Mouse (Mus musculus) limb, embryonic 15.5 days (tissue): ENCODE data around the gene Cd300c. TPM values are rescaled to one million over a fixed set of nuclear protein-coding genes. Genes with fewer than 3 reads are reported as not detected.
"Not testable (repeated sequence)": the region's sequence is repeated elsewhere in the genome, so short reads cannot be mapped to it uniquely, and the experiment has no call there.

Source experiments
- ATAC-seq: fragments of 200-750 bp; cut with Nextera tagmentation; 2 replicates; pipeline ENCODE4 v1.8.0; 2017; ENCODE audit warnings: low read depth, moderate TSS enrichment; ENCODE audit not compliant: insufficient number of reproducible peaks, low FRiP score, low TSS enrichment
- H3K27ac ChIP-seq: fragments of 300-500 bp; sonication (generic); 2 replicates; pipeline ENCODE4 v1.5.1; 2015; ENCODE audit warnings: moderate library complexity, mild to moderate bottlenecking, inconsistent platforms
- H3K27me3 ChIP-seq: fragments of 300-500 bp; sonication (generic); 2 replicates; pipeline ENCODE4 v1.6.1; 2015; ENCODE audit warnings: inconsistent platforms
- H3K36me3 ChIP-seq: fragments of 300-500 bp; sonication (generic); 2 replicates; pipeline ENCODE4 v1.6.1; 2015; ENCODE audit warnings: inconsistent platforms
- H3K4me1 ChIP-seq: fragments of 300-500 bp; sonication (generic); 2 replicates; pipeline ENCODE4 v1.6.1; 2015; ENCODE audit warnings: inconsistent platforms
- H3K4me2 ChIP-seq: fragments of 300-500 bp; sonication (generic); 2 replicates; pipeline ENCODE4 v1.6.1; 2015; ENCODE audit warnings: mild to moderate bottlenecking, inconsistent platforms
- H3K4me3 ChIP-seq: fragments of 300-500 bp; sonication (generic); 2 replicates; pipeline ENCODE4 v1.5.1; 2015; ENCODE audit warnings: mild to moderate bottlenecking, inconsistent platforms
- H3K9ac ChIP-seq: fragments of 300-500 bp; sonication (generic); 2 replicates; pipeline ENCODE4 v1.6.1; 2015; ENCODE audit warnings: inconsistent platforms
- H3K9me3 ChIP-seq: fragments of 300-500 bp; sonication (generic); 2 replicates; pipeline ENCODE4 v1.6.1; 2016; ENCODE audit warnings: inconsistent platforms
- WGBS: fragments of 180-500 bp; shearing (Covaris S2); methylation state at CpG from one replicate; pipeline ENCODE4 v1.1.7; 2015; 5-methylcytosine and 5-hydroxymethylcytosine counted together
- polyA plus RNA-seq: library from polyadenylated mRNA; unstranded; fragments of >200 nt; fragmentation: Nextera tagmentation; extraction: Ambion mirVana; gene quantifications from 2 replicates; pipeline ENCODE4 v1.2.1, GENCODE M21; 2015

The Cd300c gene
- polyA plus RNA-seq, 1 experiment from 2014 or later = not detected

- 72% methylated on average over 2 of the region's 2 CpGs for WGBS
- Histone ChIP-seq H3K27me3 (no peaks in the 10 kb centered on the region), H3K4me2 (no peak overlapping the region), H3K9ac (no peak overlapping the region), H3K9me3 (no peaks in the 10 kb centered on the region), H3K36me3 (no peaks in the 10 kb centered on the region), H3K4me3 (no peak overlapping the region), H3K27ac (no peak overlapping the region), H3K4me1 (no peaks in the 10 kb centered on the region)
- ATAC-seq = no peak
Measured at GRCm38 (mm10) chr11:114929581-114929980, 39.4 kb downstream of the Cd300c start.

GRCm38 (mm10) chr11:114923961-114924360 is 45.0 kb downstream of the Cd300c start:
- Histone ChIP-seq H3K9ac (no peak overlapping the region), H3K4me1 (no peaks in the 10 kb centered on the region), H3K9me3 (no peaks in the 10 kb centered on the region), H3K4me3 (no peak overlapping the region), H3K27me3 (no peaks in the 10 kb centered on the region), H3K4me2 (no peak overlapping the region), H3K36me3 (no peaks in the 10 kb centered on the region), H3K27ac (no peak overlapping the region)
- ATAC-seq = no peak
- 76% methylated on average over 4 of the region's 4 CpGs for WGBS

- H3K4me1 ChIP-seq = no peaks in the 10 kb centered on the region
- no peak overlapping the region for H3K9ac ChIP-seq
- 75% methylated on average over 4 of the region's 4 CpGs for WGBS
- no peaks in the 10 kb centered on the region for H3K36me3 ChIP-seq
- H3K9me3 ChIP-seq = no peaks in the 10 kb centered on the region
- H3K4me3 ChIP-seq = no peak overlapping the region
- ATAC-seq = no peak
- no peak overlapping the region for H3K4me2 ChIP-seq
- no peaks in the 10 kb centered on the region for H3K27me3 ChIP-seq
- no peak overlapping the region for H3K27ac ChIP-seq
Measured at GRCm38 (mm10) chr11:114922439-114922838, 46.5 kb downstream of the Cd300c start.

GRCm38 (mm10) chr11:114917120-114917519 is 51.8 kb downstream of the Cd300c start:
- peaks cover 11% of the 10 kb centered on the region; the same call in 1 of the 2 replicates for H3K27me3 ChIP-seq
- no peaks in the 10 kb centered on the region for H3K36me3 ChIP-seq
- H3K4me1 ChIP-seq = no peaks in the 10 kb centered on the region
- 83% methylated on average over 6 of the region's 6 CpGs for WGBS
- no peak overlapping the region for H3K4me2 ChIP-seq
- H3K27ac ChIP-seq = no peak overlapping the region
- ATAC-seq = no peak
- no peaks in the 10 kb centered on the region for H3K9me3 ChIP-seq
- no peak overlapping the region for H3K9ac ChIP-seq
- H3K4me3 ChIP-seq = no peak overlapping the region

GRCm38 (mm10) chr11:114914978-114915377 is 54.0 kb downstream of the Cd300c start:
- no peak for ATAC-seq
- Histone ChIP-seq H3K9me3 (no peaks in the 10 kb centered on the region), H3K4me3 (no peak overlapping the region), H3K27me3 (peaks cover 11% of the 10 kb centered on the region; the same call in 1 of the 2 replicates), H3K4me1 (no peaks in the 10 kb centered on the region), H3K4me2 (no peak overlapping the region), H3K36me3 (no peaks in the 10 kb centered on the region), H3K27ac (no peak overlapping the region), H3K9ac (no peak overlapping the region)
- WGBS = 21% methylated on average over 7 of the region's 7 CpGs

GRCm38 (mm10) chr11:114912847-114913246 is 56.1 kb downstream of the Cd300c start:
- Histone ChIP-seq H3K9ac (no peak overlapping the region), H3K4me2 (no peak overlapping the region), H3K9me3 (no peaks in the 10 kb centered on the region), H3K27me3 (peaks cover 11% of the 10 kb centered on the region; the same call in 1 of the 2 replicates), H3K36me3 (no peaks in the 10 kb centered on the region), H3K4me3 (no peak overlapping the region), H3K27ac (no peak overlapping the region), H3K4me1 (no peaks in the 10 kb centered on the region)
- ATAC-seq = no peak
- WGBS = 15% methylated on average over 9 of the region's 9 CpGs

GRCm38 (mm10) chr11:114909538-114909937 is 59.4 kb downstream of the Cd300c start:
- H3K27ac ChIP-seq, H3K4me2 ChIP-seq, ATAC-seq, H3K36me3 ChIP-seq, H3K9ac ChIP-seq, H3K9me3 ChIP-seq, H3K4me1 ChIP-seq, H3K4me3 ChIP-seq: not testable (repeated sequence)
- peaks cover 11% of the 10 kb centered on the region; the same call in 1 of the 2 replicates for H3K27me3 ChIP-seq
- WGBS = 36% methylated on average over 3 of the region's 3 CpGs

GRCm38 (mm10) chr11:114908086-114908485 is 60.9 kb downstream of the Cd300c start:
- no peak overlapping the region for H3K4me2 ChIP-seq
- no peak for ATAC-seq
- 53% methylated on average over 4 of the region's 4 CpGs for WGBS

GRCm38 (mm10) chr11:114907567-114907966 is 61.4 kb downstream of the Cd300c start:
- Histone ChIP-seq H3K36me3 (no peaks in the 10 kb centered on the region), H3K9ac (no peak overlapping the region), H3K4me3 (no peak overlapping the region), H3K27me3 (no peaks in the 10 kb centered on the region), H3K4me1 (no peaks in the 10 kb centered on the region), H3K27ac (no peak overlapping the region), H3K4me2 (no peak overlapping the region), H3K9me3 (no peaks in the 10 kb centered on the region)
- ATAC-seq = no peak
- WGBS = 80% methylated on average over 4 of the region's 4 CpGs

More at GRCm38 (mm10) chr11:114908086-114908485, 60.9 kb downstream of the Cd300c start:
- Histone ChIP-seq H3K9me3 (no peaks in the 10 kb centered on the region), H3K27ac (no peak overlapping the region), H3K27me3 (peaks cover 2% of the 10 kb centered on the region; the same call in 1 of the 2 replicates), H3K36me3 (no peaks in the 10 kb centered on the region), H3K4me3 (no peak overlapping the region), H3K4me1 (no peaks in the 10 kb centered on the region), H3K9ac (no peak overlapping the region)

Other genes with a start within 250 kb of the Cd300c start
- 1.1 and 1.3 TPM in 2 replicates for gene Dnaic2, start 241.7 kb downstream of the Cd300c start, polyA plus RNA-seq
- gene Kif19a, start 203.8 kb downstream of the Cd300c start, polyA plus RNA-seq = 0.15 and 0.17 TPM in 2 replicates
- gene Btbd17, start 173.2 kb downstream of the Cd300c start, polyA plus RNA-seq = 0.86 and 1.7 TPM in 2 replicates
- not detected in 2 replicates for gene Gpr142, start 170.2 kb downstream of the Cd300c start, polyA plus RNA-seq
- 38.6 and 41.0 TPM in 2 replicates for gene Gprc5c, start 118.0 kb downstream of the Cd300c start, polyA plus RNA-seq
- 1.8 and 2.9 TPM in 2 replicates for gene Cd300a, start 79.1 kb downstream of the Cd300c start, polyA plus RNA-seq
- gene Cd300lb, start 34.8 kb downstream of the Cd300c start, polyA plus RNA-seq = 0.46 and 1.2 TPM in 2 replicates
- 0.15 and 0.38 TPM in 2 replicates for gene Cd300ld, start 20.8 kb upstream of the Cd300c start, polyA plus RNA-seq
- gene Cd300c2, start 32.7 kb upstream of the Cd300c start, polyA plus RNA-seq = 2.8 and 3.0 TPM in 2 replicates
- not detected in 2 replicates for gene Cd300ld2, start 47.0 kb upstream of the Cd300c start, polyA plus RNA-seq
- gene Cd300ld4, start 57.9 kb upstream of the Cd300c start, polyA plus RNA-seq = not detected in 2 replicates
- gene Cd300ld5, start 68.6 kb upstream of the Cd300c start, polyA plus RNA-seq = not detected in 2 replicates
- not detected in 2 replicates for gene Cd300ld3, start 79.3 kb upstream of the Cd300c start, polyA plus RNA-seq
- 0.09 TPM in 1 of 2 replicates, not detected in the other for gene Cd300e, start 93.0 kb upstream of the Cd300c start, polyA plus RNA-seq
- 2.1 and 2.5 TPM in 2 replicates for gene Rab37, start 122.3 kb upstream of the Cd300c start, polyA plus RNA-seq
- 0.46 and 0.65 TPM in 2 replicates for gene Cd300lf, start 164.8 kb upstream of the Cd300c start, polyA plus RNA-seq
- 41.8 and 43.9 TPM in 2 replicates for gene Slc9a3r1, start 194.2 kb upstream of the Cd300c start, polyA plus RNA-seq
- gene Tmem104, start 218.3 kb upstream of the Cd300c start, polyA plus RNA-seq = 15.8 and 15.9 TPM in 2 replicates
- 23.6 and 27.3 TPM in 2 replicates for gene Nat9, start 218.7 kb upstream of the Cd300c start, polyA plus RNA-seq